Mouse (Mus musculus): ENCODE results near the gene Mylip. TPM values are rescaled to one million over a fixed set of nuclear protein-coding genes. Genes with fewer than 3 reads are reported as not detected.

The Mylip gene
- 3.1 and 4.4 TPM in 2 replicates for polyA plus RNA-seq (2014; fragmentation: Nextera tagmentation; extraction: Ambion mirVana)

DNA sequence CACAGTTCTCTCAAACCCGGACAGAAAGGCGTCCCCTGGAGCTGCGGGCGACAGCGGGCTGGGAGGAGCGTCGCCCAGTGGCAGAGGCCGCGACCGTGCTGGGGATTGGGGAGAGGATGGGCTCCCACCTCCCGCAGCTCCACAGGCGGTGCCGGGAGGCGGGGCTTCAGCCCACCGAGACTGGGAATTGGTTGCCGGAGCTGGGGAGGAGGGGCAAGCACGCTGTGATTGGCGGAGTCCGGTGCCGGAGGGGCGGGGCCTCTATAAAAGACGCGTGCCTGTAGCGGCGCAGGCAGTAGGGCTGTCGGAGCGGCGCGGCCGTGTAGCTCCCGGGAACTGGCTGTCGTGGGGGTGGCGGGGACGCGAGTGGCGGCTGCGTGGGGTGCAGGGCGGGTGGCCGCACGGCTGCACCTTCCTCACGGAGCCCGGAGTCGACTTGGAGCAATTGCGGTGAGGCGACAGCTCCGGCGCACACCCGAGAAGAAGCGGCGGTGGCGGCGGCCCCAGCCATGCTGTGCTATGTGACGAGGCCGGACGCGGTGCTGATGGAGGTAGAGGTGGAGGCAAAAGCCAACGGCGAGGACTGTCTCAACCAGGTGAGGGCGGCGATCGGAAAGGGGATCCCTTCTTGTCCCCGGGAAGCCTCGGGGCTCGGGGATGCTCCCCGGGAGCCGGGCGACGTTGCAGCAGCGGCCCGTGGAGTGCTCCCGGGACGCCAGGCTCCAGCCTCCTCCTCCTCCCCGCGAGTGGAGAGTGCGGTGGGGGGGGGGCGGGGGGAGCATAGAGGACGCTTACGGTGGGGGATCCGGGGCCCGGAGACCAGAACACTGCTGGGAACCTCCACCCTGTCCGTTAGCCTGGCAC, at the start of gene Mylip:
Gene Mylip, plus strand, starts transcription at position 295 of the 864 bp plus-strand sequence.
- under 1% methylated on average over 81 of the region's 81 CpGs for WGBS
- H3K4me3 ChIP-seq (ENCODE audit: low read depth, low read length): peak within 1 kb of the TSS; percentile 88
- H3K27ac ChIP-seq (ENCODE audit: low read depth, low read length): peak within 1 kb of the TSS; percentile 79
- H3K36me3 ChIP-seq (ENCODE audit: control insufficient read depth, insufficient read depth, low read length): no peaks in the 10 kb centered on the region
- peak within 1 kb of the TSS; percentile 71 for H3K9ac ChIP-seq (ENCODE audit: low read depth, low read length)
- DNase-seq (ENCODE audit: low spot score): peak; percentile 97
- peak within 1 kb of the TSS; percentile 88 for H3K4me2 ChIP-seq
- peaks cover 20% of the 10 kb centered on the region for H3K4me1 ChIP-seq (replicated peaks; ENCODE audit: control insufficient read depth, insufficient read depth, low read length)
- H3K27me3 ChIP-seq (replicated peaks; ENCODE audit: control insufficient read depth, insufficient read depth, low read length): no peaks in the 10 kb centered on the region; the same call in 1 of the 2 replicates
- no peaks in the 10 kb centered on the region for H3K9me3 ChIP-seq (ENCODE audit: control insufficient read depth, low read length)
- peak; percentile 97 for ATAC-seq (replicated peaks; ENCODE audit: low FRiP score)

DNA sequence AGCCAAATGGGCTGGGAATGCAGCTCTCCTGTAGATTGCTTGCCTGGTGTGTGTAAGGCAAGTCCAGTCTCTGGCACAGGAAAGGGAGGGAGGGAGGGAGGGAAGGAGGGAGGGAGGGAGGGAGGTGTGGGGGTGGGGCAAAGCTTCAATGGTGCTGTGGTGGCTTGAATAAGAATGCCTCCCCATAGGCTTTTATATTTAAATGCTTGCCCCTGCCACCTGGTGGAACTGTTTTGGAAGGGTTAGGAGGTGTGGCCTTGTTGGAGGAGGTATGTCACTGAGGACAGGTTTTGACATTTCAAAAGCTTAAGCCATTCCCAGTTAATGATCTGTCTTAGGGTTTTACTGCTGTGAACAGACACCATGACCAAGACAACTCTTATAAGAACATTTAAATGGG, 47.6 kb upstream of the Mylip start:
- Histone ChIP-seq H3K4me1 (replicated peaks; ENCODE audit: control insufficient read depth, insufficient read depth, low read length) (no peaks in the 10 kb centered on the region), H3K9me3 (ENCODE audit: control insufficient read depth, low read length) (no peaks in the 10 kb centered on the region; the same call in 1 of the 2 replicates), H3K27me3 (replicated peaks; ENCODE audit: control insufficient read depth, insufficient read depth, low read length) (peaks cover 5% of the 10 kb centered on the region; the same call in 1 of the 2 replicates), H3K27ac (ENCODE audit: low read depth, low read length) (no peak overlapping the region), H3K9ac (ENCODE audit: low read depth, low read length) (no peak overlapping the region), H3K4me3 (ENCODE audit: low read depth, low read length) (no peak overlapping the region), H3K36me3 (ENCODE audit: control insufficient read depth, insufficient read depth, low read length) (no peaks in the 10 kb centered on the region), H3K4me2 (no peak overlapping the region)
- DNase-seq (ENCODE audit: low spot score): no peak
- ATAC-seq (replicated peaks; ENCODE audit: low FRiP score): no peak

DNA sequence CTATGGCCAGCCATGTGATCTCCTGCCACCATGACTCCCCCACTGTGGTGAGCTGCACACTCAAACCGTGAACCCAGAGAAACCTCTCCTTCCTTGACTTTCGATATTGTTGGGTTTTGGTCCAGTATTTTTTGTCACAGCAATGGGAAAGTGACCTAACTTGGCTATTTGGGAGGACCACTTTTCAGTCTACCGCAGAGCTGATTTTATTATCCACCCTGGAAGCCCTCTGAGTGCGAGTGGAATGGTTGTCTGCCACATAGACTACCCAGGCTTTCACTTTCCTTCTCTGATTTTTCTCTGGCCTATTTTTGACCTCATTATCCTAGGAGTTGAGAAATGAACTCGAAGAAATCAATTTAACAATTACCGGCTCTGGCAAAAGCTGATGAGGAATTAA, 46.0 kb upstream of the Mylip start:
- Histone ChIP-seq H3K4me3 (ENCODE audit: low read depth, low read length) (no peak overlapping the region), H3K4me2 (no peak overlapping the region), H3K36me3 (ENCODE audit: control insufficient read depth, insufficient read depth, low read length) (no peaks in the 10 kb centered on the region), H3K9ac (ENCODE audit: low read depth, low read length) (no peak overlapping the region), H3K9me3 (ENCODE audit: control insufficient read depth, low read length) (no peaks in the 10 kb centered on the region; the same call in 1 of the 2 replicates), H3K4me1 (replicated peaks; ENCODE audit: control insufficient read depth, insufficient read depth, low read length) (no peaks in the 10 kb centered on the region), H3K27ac (ENCODE audit: low read depth, low read length) (no peak overlapping the region), H3K27me3 (replicated peaks; ENCODE audit: control insufficient read depth, insufficient read depth, low read length) (peaks cover 3% of the 10 kb centered on the region; the same call in 1 of the 2 replicates)
- ATAC-seq (replicated peaks; ENCODE audit: low FRiP score) (no peak), DNase-seq (ENCODE audit: low spot score) (no peak)
- 85% methylated on average over 6 of the region's 6 CpGs for WGBS

DNA sequence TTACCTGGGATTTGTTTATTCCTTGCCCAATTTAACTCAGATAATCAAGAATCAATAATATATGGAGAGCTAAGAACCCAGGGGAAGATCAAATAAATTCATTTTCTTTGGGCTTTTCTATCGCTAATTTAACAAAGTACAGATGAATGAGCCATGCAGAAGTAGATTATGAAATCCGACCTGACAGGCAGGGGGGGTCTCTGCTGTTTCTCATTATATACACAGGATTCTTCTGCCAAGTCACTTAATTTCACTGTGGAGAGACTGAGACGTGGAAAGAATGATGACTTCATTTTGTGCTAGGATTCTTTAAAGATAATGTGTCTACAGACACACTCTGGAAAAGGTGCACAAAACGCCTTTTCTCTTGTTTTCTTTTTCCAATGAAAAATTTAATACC, 45.6 kb upstream of the Mylip start:
- Histone ChIP-seq H3K36me3 (ENCODE audit: control insufficient read depth, insufficient read depth, low read length) (no peaks in the 10 kb centered on the region), H3K4me1 (replicated peaks; ENCODE audit: control insufficient read depth, insufficient read depth, low read length) (no peaks in the 10 kb centered on the region), H3K27me3 (replicated peaks; ENCODE audit: control insufficient read depth, insufficient read depth, low read length) (peaks cover 3% of the 10 kb centered on the region; the same call in 1 of the 2 replicates), H3K4me3 (ENCODE audit: low read depth, low read length) (no peak overlapping the region), H3K9ac (ENCODE audit: low read depth, low read length) (no peak overlapping the region), H3K27ac (ENCODE audit: low read depth, low read length) (no peak overlapping the region), H3K4me2 (no peak overlapping the region), H3K9me3 (ENCODE audit: control insufficient read depth, low read length) (no peaks in the 10 kb centered on the region; the same call in 1 of the 2 replicates)
- ATAC-seq (replicated peaks; ENCODE audit: low FRiP score) (no peak), DNase-seq (ENCODE audit: low spot score) (no peak)
- 66% methylated on average over 4 of the region's 4 CpGs for WGBS

DNA sequence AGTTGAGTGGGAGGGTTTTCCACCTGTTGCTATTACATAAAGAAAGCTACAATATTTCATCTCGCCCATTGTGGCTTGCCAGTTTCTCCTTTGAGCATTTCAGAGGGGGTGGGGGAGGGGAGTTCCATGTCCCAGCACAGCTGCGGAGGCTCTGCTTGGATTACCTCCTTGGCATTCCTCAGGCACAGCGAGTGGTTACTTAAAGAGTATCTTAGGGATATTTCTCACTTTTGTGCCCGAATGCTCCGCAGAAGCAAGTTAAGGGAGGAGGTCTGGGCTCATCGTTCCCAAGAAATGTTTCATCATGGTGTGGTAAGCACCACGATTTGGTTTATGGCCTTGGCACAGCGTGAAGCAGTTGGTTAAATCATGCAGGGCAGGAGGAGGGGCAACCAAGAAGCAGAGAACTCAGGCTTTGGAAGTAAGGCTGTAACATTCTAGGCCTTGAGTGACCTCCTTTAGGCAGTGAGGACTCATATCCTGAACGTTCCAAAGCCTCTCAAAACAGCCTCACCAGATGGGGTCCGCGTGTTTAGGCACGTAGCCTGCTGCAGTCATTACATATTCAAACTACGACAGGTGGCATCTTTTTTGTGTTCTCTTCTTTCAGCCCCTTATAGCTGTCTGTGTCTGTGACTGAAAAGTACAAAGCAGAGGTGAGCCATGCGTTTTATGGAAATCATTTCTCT, 43.9 kb upstream of the Mylip start:
- 47% methylated on average over 14 of the region's 14 CpGs for WGBS
- Histone ChIP-seq H3K27me3 (replicated peaks; ENCODE audit: control insufficient read depth, insufficient read depth, low read length) (no peaks in the 10 kb centered on the region), H3K4me2 (no peak overlapping the region), H3K36me3 (ENCODE audit: control insufficient read depth, insufficient read depth, low read length) (no peaks in the 10 kb centered on the region), H3K9me3 (ENCODE audit: control insufficient read depth, low read length) (no peaks in the 10 kb centered on the region; the same call in 1 of the 2 replicates), H3K4me3 (ENCODE audit: low read depth, low read length) (no peak overlapping the region), H3K4me1 (replicated peaks; ENCODE audit: control insufficient read depth, insufficient read depth, low read length) (no peaks in the 10 kb centered on the region), H3K9ac (ENCODE audit: low read depth, low read length) (no peak overlapping the region), H3K27ac (ENCODE audit: low read depth, low read length) (no peak overlapping the region)
- no peak for DNase-seq (ENCODE audit: low spot score)
- ATAC-seq (replicated peaks; ENCODE audit: low FRiP score): no peak

DNA sequence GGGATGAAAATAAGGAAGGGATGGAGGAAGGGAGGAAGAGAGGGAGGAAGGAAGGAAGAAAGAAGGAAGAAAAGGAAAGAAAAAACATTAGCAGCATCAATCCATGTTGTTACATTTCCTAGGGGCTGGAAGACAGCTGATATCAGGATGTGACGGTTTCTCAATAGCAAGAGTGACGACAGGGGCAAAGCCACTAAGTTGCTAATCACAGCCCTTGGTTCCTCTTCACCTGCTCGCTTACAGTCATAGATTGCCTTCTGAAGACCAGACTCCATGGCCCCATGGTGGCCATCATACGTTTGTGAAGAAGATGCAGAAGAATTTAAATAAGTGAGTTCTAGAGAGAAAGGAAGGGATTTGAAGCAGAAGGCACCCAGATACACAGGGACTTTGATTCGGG, 38.1 kb upstream of the Mylip start:
- 75% methylated on average over 5 of the region's 5 CpGs for WGBS

DNA sequence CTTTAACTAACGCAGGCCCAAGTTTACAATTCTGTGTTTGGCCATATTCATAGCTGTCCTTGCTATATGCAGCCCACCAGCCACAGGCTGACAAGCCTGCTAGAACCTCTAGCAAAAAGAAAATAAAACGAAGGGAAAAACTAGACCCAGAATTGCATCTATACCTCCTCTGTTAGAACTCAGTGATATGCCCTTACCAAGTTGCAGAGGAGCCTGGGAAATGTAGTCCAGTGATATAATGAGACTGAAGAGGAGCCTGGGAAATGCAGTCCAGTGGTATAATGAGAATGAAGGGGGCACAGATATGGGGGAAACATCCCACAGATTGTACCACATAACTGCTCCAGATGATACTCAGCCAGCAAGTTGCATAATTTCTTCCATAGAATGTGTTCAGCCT, 34.7 kb upstream of the Mylip start:
- no peaks in the 10 kb centered on the region; the same call in 1 of the 2 replicates for H3K27me3 ChIP-seq (replicated peaks; ENCODE audit: control insufficient read depth, insufficient read depth, low read length)
- no peaks in the 10 kb centered on the region for H3K9me3 ChIP-seq (ENCODE audit: control insufficient read depth, low read length)
- no peak overlapping the region for H3K4me2 ChIP-seq
- no peak overlapping the region for H3K9ac ChIP-seq (ENCODE audit: low read depth, low read length)
- no peak for DNase-seq (ENCODE audit: low spot score)
- no peak for ATAC-seq (replicated peaks; ENCODE audit: low FRiP score)
- H3K4me3 ChIP-seq (ENCODE audit: low read depth, low read length): no peak overlapping the region
- WGBS: 71% methylated on average over 2 of the region's 2 CpGs
- no peak overlapping the region for H3K27ac ChIP-seq (ENCODE audit: low read depth, low read length)
- no peaks in the 10 kb centered on the region for H3K36me3 ChIP-seq (ENCODE audit: control insufficient read depth, insufficient read depth, low read length)
- H3K4me1 ChIP-seq (replicated peaks; ENCODE audit: control insufficient read depth, insufficient read depth, low read length): no peaks in the 10 kb centered on the region; the same call in 1 of the 2 replicates

More for the DNA sequence above, 38.1 kb upstream of the Mylip start:
- no peaks in the 10 kb centered on the region; the same call in 1 of the 2 replicates for H3K27me3 ChIP-seq (replicated peaks; ENCODE audit: control insufficient read depth, insufficient read depth, low read length)
- H3K36me3 ChIP-seq (ENCODE audit: control insufficient read depth, insufficient read depth, low read length): no peaks in the 10 kb centered on the region
- ATAC-seq (replicated peaks; ENCODE audit: low FRiP score): no peak
- H3K9me3 ChIP-seq (ENCODE audit: control insufficient read depth, low read length): no peaks in the 10 kb centered on the region
- no peak overlapping the region for H3K9ac ChIP-seq (ENCODE audit: low read depth, low read length)
- H3K4me1 ChIP-seq (replicated peaks; ENCODE audit: control insufficient read depth, insufficient read depth, low read length): no peaks in the 10 kb centered on the region
- no peak overlapping the region for H3K4me2 ChIP-seq
- DNase-seq (ENCODE audit: low spot score): no peak
- H3K4me3 ChIP-seq (ENCODE audit: low read depth, low read length): no peak overlapping the region
- H3K27ac ChIP-seq (ENCODE audit: low read depth, low read length): no peak overlapping the region

DNA sequence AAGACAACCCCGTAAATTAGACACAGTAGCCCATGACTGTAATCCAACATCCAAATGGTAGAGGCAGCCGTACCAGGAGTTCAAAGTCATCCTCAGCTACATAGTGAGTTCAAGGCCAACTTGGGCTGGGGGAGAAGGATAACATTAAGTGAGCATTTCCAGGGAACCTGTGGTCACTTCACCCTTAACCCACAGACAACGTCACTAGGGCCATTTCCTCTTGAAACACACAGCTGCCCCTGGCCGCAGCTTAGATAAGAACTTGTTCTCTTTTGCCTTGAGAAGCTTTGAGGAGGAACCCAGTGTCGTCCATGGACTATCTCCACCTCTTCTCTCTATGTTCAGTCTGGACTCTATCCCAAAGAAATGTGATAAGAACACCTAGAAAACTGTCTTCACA, 31.3 kb upstream of the Mylip start:
- Histone ChIP-seq H3K36me3 (ENCODE audit: control insufficient read depth, insufficient read depth, low read length) (no peaks in the 10 kb centered on the region), H3K27ac (ENCODE audit: low read depth, low read length) (no peak overlapping the region), H3K27me3 (replicated peaks; ENCODE audit: control insufficient read depth, insufficient read depth, low read length) (no peaks in the 10 kb centered on the region; the same call in 1 of the 2 replicates), H3K4me3 (ENCODE audit: low read depth, low read length) (no peak overlapping the region), H3K9me3 (ENCODE audit: control insufficient read depth, low read length) (0 out of 2 replicates have a peak, but pooled peaks cover 2% of the 10 kb centered on the region), H3K4me2 (no peak overlapping the region), H3K4me1 (replicated peaks; ENCODE audit: control insufficient read depth, insufficient read depth, low read length) (no peaks in the 10 kb centered on the region; the same call in 1 of the 2 replicates), H3K9ac (ENCODE audit: low read depth, low read length) (no peak overlapping the region)
- ATAC-seq (replicated peaks; ENCODE audit: low FRiP score) (no peak), DNase-seq (ENCODE audit: low spot score) (no peak)
- WGBS: 47% methylated on average over 5 of the region's 5 CpGs
